Mouse (Mus musculus) cerebellum, adult 18-20 months (tissue): ENCODE data around the gene Stard3.

Experiments
- DNase-seq, 2 experiments: peaks; one replicate each; pipeline ENCODE4 v3.0.0; 2021

Gene Stard3

DNA sequence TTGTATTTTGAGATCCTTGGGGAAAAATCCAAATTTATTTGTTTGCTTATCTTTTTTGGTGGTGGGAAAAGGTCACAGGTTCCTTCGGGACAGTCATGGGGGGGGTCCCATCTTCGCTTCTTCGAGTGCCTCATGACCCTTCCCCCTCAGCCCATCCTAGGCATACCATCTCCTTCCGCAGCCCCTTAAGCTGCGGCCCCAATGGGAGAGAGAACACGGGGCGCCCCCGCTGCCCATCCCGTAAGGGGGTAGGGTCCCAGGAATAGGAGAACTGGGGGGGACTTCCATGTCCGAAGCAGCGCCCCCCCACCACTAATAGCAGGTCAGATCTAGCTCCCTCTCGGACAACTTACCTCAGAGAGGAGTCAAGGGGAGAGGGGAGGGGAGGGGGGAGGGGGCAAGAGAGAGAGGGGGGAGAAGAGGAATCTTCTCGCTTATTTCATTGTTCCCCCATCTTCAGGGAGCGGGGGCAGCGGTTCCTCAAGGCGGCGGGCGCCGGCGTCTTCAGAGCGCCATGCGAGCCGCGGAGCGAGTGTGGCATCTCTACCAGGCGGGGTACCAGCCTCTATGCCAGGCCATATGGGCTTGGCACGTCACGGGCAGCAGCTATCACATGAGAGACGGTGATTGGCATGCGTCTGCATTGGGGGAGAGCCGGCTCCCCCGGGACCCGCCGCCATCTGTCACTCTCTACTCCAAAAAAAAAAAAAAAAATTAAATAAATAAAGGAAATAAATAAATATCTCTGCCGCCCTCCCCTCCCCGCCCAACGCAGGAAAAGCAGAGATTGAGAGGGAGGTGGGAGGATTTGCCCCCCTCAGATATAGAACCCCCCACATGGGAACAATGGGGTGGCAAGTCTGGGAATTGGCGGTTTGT, 28.8 kb upstream of the Stard3 start, which contains the start of gene Neurod2:
Gene Neurod2, minus strand, starts transcription at position 568 of the 879 bp plus-strand sequence.
- DNase-seq, result peak; percentile 94 to 95

- DNase-seq, result peak in 1 of 2 experiments; percentile 66
Observed at GRCm38 (mm10) chr11:98329960-98330744, 28.0 kb upstream of the Stard3 start.

GRCm38 (mm10) chr11:98330745-98331204, 27.4 kb upstream of the Stard3 start:
- no peak for DNase-seq

DNA sequence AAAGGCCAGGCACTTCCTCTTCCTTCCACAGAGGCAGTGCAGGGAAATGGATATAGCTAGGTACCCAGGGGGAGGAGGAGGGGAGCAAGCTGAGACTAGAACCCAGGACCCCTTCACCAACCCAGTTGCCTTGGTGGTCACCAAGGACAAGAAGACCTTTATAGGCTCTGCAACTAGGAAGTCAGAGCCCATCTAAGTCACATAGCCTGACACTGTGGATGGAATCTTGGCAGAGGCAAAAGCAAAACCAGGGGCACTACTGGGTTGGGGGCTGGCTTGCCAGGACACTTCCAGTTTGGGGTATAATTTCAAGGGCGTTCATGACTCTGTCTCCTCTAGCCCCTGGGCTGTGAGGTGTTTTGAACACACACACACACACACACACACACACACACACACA, 26.8 kb upstream of the Stard3 start:
- DNase-seq, result no peak

DNA sequence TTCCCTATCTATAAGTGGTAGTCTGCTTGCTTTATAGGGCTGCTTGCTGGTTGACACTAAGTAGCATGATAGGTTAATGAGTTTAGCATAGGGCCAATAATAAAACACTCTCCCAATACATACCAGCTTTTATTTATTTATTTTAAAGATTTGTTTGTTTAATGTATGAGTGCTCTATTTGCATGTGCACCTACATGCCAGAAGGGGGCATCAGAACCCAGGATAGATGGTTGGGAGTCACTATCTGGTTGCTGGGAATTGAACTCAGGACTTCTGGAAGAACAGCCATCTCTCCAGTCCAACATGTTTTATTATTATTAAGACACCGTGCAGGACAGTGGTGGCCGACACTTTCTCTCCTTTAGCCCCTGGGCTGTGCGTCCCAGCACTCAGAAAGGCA, 26.0 kb upstream of the Stard3 start:
- no peak for DNase-seq

DNA sequence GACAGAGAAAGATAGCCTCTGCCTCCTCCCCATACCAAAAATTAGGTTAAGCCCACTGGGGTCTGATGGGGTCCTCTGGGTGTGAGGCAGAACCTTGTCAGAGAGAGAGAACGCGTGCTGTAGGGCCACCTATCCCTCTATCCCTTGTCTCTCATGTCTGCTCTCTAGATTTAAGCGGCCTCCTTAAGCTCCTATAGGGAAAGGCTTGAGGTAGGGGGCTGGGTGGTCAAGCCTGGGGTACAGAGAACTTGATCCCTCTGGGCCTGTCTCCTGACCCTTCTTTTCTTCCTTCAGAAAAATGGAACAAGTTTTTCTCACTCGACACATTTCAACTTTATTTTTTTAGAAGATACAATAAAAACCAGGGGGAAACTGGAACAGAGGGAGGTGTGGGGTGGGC, 25.3 kb upstream of the Stard3 start:
- DNase-seq, result no peak

GRCm38 (mm10) chr11:98333263-98333696, 24.9 kb upstream of the Stard3 start:
- DNase-seq, result peak; percentile 76 to 77

- DNase-seq, result peak; percentile 65 to 81
Observed at GRCm38 (mm10) chr11:98333981-98334741, 24.0 kb upstream of the Stard3 start.

GRCm38 (mm10) chr11:98335250-98335649, 22.9 kb upstream of the Stard3 start:
- peak in 1 of 2 experiments; percentile 38 for DNase-seq

DNA sequence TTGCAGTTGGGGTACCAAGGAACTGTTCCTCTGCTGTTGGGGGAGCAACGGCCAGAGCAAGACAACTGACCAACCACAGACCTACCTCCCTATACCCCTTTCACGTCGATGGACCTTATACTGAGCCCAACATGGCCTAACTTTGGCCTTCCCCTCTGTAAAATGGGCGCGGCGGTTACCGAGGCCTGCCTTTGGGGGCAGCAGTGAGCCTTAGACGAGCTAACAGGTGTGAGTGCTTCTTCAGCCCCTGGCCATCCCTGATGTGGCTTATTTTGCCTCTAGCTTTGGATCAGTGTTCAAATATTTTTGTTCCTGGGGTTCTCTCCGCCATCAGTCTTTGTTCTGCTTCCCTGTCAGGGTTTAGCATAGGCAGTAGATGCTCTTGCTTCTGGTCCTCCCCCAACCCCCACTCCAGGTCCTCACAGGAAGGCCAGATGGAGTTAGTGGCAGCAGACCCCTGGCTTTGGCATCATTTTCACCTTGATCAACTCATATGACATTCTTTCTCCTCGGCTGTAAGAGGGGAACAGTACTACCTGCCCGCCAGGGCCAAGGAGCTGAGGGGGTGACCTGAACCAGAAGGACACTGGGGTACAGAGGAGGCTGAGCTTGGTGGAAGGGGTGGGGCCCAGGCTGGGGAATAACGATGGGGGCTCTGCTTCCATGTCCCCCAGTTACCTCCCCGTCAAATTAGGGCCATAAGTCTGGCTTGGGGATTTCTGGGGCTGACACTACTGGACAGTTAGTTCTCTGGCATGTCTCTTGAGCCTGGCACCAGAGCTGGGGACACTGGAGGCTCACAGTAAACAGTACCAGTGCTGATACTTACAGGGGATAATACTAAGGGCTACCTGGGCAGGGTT, 21.7 kb upstream of the Stard3 start:
- DNase-seq, result peak; percentile 56 to 69

- peak; percentile 82 to 89 for DNase-seq
Observed at GRCm38 (mm10) chr11:98338507-98338961, 19.6 kb upstream of the Stard3 start.

- DNase-seq, result peak; percentile 55 to 65
Observed at GRCm38 (mm10) chr11:98339071-98339501, 19.1 kb upstream of the Stard3 start.

- no peak for DNase-seq
Observed at GRCm38 (mm10) chr11:98339679-98340287, 18.4 kb upstream of the Stard3 start.

- no peak for DNase-seq
Observed at GRCm38 (mm10) chr11:98340597-98340996, 17.6 kb upstream of the Stard3 start.

- DNase-seq, result no peak
Observed at GRCm38 (mm10) chr11:98341174-98341573, 17.0 kb upstream of the Stard3 start.

DNA sequence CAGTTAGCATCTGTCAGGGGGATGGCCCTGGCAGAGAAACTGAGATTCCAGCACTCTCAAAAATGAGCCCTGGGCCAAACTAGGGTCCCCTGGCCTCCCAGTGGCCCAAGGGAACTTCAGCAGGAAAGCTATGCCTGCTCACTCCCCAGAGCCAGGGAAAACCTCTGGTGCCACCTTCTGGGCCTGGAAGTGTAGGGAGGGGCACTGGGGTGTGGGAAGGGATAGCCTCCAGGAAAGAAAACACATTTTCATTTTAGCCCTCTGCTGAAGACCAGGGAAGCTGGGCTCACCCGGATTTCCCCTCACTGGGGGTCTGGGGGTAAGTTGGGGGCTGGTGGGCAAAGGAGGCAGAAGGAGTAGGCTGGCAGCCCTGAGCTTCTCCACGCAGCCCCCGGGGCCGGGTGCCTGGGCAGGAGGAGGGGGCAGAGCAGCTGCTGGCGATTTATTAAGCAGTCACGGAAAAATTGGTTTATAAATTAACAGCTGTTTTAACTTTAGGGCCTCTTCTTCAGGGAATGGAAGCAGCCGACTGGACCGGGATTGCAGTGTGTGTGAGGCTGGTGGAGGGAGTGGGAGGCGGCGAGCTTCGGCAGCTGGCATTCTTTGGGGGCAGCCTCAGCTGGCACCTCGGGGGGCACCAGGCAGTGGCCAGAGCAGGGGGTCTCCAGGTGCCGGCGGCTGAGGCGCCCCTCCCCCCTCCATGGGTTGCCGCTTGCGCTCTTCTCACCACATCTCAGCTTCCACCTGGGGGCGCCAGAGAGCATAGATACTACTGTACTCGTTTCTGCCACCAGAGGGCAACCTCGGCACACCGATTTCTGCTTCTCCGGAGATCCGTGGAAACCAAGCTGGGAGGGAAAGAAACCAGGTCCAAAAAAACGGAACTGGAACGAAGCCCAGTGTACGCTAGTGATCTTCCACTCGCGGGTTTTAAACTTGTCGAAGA, 15.9 kb upstream of the Stard3 start:
- peak; percentile 87 to 99 for DNase-seq

DNA sequence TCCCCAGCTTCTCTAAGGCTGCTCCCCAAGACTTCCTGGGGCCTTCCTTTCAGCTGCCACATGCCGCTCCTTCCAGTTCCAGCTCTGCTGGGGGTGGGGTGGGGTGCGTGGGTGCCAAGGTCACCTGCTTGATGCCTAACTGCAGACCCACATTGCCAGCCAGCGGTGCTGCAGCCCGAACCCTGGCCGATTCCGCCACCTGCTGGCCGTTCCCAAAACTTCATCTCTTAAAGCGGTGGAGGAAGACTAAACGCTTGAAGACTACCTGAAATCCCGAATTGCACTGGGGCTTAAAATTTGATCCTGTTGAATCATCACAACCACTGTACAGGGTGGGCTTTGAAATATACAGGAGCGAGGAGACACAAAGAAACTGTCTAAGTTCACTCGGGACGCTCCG, 12.9 kb upstream of the Stard3 start:
- DNase-seq, result peak; percentile 91 to 93

GRCm38 (mm10) chr11:98346168-98346567, 12.0 kb upstream of the Stard3 start:
- DNase-seq, result no peak

DNA sequence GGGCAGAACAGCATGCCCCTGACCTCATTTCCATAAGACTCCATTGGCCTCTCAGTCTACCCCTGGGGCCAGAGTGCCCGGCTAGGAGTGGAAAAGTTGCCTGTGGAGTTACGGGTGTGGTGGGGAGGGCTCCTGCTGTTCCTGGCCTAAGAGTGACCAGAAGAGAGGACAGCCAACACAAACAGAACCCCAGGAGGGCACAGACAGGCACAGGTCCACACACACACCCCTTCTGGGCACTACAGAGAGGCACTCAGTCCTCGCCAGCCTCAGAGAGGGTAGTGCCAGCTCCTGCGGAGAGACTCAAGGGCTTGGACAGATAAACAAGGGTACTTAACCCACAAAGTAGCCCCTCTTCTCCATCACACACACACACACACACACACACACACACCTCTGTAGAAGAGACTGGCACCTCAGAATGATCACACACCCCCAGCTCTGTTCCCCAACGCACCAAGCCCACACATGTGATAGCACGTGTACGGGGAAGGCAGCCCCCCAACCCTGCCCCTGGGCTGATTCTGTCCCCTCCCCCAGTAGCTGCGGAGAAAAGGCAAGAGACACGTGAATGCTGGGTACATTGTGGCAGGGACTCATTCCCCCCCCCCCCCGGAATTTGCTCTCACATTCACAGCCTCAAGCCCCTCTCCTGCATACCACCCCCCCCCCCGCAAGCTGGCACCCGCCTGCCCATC, 10.6 kb upstream of the Stard3 start:
- DNase-seq, result peak in 1 of 2 experiments; percentile 48
